Mouse (Mus musculus): Measurements from ENCODE around the gene Atp6v1f.

The Atp6v1f gene

DNA sequence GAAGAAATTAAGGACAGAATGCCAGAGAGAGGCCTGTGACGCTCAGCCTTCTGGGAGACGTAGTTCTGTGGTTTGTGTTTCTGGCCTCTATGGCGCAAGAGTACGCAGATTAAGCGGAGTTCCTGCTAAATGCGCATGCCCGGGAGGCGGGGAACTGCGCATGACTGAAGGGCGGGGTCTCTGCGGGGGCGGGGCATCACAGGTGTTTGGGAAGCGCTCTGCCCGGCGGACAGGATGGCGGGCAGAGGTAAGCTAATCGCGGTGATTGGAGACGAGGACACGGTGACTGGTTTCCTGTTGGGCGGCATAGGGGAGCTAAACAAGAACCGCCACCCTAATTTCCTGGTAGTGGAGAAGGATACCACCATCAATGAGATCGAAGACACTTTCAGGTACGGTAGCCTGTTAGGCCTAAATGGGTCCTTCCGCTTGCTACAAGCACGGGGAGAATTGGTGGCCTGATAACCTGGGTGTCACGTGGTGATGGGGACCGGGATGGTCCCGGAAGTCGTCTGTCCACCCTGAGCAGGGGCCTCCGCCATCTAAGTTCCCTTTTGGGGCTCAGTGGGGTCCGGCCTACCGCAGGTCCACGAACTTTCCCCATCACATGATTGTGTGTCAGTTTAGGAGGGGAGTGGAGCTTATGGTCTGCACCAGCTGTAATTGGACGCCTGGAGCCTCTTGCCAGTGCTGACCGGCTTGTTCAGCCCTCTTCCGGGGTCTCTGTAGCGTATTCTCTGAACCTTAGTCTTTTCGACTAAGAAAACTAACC lies at the start of gene Atp6v1f:
Atp6v1f (plus strand) TSS at position 136 of the 772 bp plus-strand sequence.
- DNase-seq (ENCODE audit: extremely low spot score, low spot score): peak; percentile 94

DNA sequence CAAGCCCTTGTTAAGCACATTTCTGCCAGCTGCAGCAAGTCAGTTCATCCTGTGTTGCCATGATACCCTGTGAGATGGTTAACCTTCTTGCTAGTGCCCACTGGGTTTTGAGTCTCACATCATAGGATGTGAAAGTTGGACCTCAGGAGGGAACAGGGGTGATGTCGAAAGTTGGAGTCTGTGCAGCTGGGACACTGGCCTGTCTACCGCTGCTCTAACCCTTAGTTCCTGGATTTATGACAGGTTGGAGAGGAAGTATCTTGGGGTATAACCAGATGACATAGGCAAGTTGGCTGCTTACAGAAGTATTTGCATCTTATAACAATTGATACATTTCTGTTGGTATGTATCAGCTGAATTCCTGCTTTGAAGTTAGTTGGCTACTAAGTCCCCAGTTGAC lies 46.9 kb upstream of the Atp6v1f start:
- DNase-seq (ENCODE audit: extremely low spot score, low spot score): no peak

DNA sequence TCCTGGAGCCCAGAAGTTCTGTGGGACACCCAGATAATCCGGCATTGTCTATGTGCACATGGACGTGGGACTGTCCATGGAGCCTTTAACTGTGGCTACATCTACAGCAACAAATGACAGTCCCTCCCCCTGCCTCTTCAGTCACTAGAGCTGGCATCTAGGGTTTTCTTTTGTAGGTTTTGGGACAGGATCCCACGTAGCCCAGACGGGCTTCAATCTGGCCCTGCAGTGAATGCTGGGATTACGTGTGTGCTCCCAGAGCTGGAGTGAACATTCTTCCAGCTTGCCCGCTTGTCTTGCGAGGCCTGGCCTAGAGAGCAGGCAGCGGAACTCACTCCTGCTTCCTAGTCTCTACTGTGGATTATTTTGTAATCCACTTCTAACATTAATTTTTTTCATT lies 42.4 kb upstream of the Atp6v1f start:
- DNase-seq (ENCODE audit: extremely low spot score, low spot score): no peak

DNA sequence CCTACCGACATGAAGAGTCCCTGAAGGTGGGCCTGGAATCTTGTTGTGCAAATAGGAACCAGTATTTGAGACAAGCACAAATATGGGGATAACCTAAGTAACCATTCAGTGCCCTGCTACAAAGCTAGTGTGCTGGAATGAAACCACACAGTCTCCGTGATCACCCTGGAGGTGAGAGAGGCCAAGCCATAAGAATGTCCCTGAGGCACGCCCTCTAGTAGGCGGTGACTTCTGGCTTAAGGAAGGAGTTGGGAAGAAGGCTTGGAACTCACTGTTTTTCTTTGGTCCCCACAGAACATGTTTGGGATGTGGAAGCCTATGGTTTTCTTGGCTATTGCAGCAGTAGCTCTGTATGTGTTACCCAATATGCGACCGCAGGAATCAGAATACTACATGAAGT lies 41.2 kb upstream of the Atp6v1f start:
- DNase-seq (ENCODE audit: extremely low spot score, low spot score): no peak

DNA sequence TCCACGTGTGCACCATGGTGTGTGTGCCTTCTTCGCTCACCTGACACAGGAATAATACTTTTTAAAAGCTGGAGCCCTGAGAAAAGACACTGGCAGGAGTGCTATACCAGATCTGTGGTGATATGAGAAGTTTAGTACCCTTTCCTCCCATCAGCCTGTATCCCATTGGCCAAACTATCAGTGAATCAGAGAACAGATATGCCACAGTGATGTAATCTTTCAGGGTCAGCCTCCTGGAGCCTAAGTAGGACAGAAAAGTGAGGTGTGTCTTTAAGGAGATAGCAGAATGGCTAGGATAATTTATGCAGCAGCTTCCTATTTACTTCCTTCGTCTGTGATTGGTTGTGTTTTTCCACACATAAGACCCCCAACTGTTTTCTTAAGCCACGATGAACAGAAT lies 39.3 kb upstream of the Atp6v1f start:
- no peak for DNase-seq (ENCODE audit: extremely low spot score, low spot score)

DNA sequence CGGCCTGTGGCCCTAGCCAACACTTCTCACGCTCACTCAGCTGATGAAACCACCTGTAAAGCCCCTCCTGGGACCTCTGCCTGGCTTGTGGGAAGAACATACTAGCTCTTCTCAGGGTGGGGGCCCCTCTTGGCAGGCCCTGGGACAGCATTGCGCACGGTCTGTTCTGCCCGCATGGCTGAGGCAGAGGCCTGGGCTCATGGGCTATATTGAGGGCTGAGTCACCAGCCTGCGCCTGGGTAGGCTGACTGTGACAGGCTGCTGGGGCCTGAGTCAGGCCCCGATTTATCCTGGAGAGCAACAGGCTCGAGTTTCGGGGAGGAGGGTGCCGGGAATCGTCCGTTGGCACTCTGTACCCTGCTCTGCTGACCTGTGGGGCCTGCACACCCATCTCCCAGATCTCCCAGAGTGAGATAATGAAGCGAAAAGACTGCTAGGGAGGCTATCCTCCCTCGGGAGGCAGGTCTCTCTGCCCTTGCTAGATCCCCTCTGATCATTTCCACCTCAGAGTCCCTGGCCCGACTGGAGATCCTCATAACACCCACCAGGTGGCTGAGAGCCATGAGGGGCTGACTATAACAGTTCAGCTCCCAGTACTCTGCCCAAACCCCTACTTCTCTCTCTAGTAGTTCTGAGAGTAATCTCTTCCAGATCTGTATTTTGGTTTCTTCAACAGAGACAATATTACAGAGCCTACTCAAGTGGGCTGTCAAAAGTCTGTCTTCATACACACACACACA lies 36.7 kb upstream of the Atp6v1f start:
- no peak for DNase-seq (ENCODE audit: extremely low spot score, low spot score)

DNA sequence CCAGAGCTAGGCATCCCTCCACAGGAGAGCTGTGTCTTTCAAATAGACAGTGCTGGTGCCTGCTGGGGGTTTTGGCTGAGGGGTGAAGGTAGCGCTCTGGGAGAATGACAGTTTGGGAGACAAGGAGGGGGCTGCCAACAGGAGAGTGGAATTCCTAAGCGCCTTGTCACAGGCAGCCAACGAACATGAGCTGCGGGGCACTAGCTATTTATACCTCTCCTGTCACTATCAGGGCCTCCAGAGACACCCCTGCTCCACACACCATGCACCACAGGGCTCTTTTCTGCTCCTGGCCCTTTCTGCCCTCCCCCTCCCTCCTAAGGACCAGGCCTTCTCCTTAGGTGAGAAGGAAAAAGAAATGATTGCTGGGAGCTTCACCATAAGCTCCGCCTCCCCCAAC lies 36.0 kb upstream of the Atp6v1f start:
- DNase-seq (ENCODE audit: extremely low spot score, low spot score): no peak

DNA sequence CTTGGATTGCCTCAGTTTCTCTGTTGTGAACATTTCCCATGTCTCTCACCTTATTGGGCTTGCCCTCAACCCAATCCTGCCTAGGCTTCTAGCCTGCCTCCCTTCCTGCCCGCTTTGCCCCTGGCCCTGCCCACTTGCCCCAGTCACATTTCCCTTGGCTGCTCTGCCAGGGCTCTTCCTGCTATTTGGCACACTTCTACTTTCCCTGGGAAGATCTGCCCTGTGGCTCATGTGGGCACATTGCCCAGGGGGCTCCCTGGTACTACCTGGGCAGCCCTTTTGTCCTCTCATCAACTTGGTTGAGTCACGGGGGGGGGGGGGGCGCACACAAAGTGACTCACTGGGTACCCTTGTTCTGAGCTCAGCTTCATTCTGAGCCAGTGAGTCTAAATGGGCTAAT lies 35.4 kb upstream of the Atp6v1f start:
- no peak for DNase-seq (ENCODE audit: extremely low spot score, low spot score)

DNA sequence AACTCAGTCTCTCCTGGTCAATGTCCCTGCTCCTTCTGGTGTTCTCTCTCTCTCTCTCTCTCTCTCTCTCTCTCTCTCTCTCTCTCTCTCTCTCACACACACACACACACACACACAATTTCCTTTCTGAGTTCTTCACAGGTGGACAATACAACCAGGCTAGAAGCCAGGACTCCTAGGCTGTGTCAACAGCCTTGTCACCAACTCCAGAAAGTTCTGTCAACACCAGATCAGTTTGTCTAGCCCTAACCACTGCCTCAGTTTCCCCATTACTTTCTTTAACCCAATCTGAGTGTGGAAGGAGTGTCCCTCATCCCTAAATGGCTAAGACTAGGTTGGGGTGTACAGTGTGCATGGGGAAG lies 34.9 kb upstream of the Atp6v1f start:
- DNase-seq (ENCODE audit: extremely low spot score, low spot score): peak; percentile 27

DNA sequence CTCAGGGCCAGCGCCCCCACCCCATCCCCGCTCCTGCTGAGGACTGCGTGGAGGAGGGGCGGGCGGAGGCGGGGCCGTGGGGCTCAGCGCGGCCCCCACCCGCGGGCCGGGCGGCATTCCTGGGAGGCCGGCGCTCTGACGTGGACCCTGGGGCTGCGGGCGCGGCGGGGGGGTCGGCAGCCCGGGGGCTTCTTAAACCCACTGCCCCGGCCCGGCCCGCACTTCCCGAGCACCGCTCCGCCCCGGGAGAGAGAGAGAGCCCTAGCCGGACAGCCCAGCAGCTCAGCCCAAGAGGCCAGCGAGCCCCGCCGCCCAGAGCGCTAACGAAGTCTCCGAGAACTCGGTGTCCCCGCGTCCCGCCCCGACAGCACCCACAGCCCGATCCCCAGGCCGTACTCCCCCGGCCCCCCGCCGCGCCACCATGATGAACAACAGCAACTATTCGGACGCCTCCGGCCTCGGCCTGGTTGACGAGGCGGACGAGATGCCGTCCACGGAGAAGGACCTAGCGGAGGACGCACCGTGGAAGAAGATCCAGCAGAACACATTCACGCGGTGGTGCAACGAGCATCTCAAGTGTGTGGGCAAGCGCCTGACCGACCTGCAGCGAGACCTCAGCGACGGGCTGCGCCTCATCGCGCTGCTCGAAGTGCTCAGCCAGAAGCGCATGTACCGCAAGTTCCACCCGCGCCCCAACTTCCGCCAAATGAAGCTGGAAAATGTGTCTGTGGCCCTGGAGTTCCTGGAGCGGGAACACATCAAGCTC lies 34.3 kb upstream of the Atp6v1f start, which contains the start of gene Flnc:
Flnc (plus strand) TSS at position 219 of the 766 bp plus-strand sequence.
- peak; percentile 65 for DNase-seq (ENCODE audit: extremely low spot score, low spot score)

DNA sequence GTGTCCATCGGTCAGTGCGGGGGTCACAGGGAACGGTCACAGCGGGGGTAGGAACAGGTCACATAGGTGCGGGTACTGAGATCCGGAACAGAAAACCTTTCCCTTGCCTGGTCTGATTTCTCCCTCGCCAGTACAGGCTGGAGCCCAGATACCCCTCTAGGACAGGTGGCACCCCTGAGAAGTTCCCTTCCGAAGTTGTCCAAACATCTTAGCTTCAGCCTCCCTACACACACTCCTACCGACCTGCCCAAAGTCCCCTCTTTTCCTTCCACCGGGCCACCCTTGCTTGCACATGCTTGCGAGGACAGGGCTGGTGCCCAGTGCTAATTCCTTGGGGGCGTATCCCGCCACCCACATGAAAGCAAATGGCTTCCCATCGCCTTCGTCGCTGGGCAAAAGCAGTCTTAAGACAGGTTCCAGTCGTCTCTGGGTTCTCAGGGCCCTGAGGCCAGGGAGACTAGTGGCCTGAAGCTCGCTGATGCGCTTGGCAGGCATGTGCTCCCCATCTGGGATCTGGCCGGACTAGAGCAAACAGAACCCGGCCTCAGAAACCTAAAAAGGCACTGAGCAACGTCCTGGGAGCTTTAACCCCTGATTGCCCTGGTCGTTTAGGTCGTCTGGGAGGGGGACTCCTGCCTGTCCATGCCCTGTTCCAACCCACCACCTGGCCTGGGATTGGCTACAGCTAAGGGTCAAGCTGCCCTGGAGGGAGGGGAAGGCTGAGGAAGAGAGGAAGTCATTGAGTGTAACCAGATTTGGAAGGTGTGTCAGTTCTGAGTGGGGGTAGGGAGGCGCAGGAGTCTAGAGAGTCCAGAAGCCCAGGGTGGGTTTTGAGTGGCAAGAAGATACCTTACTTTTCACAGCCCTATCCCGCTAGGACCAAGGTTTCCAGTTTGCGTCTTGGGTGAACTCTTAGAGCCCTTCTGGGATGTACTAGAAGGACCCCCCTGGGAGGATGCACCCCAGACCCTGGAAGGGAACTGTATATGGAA lies 33.4 kb upstream of the Atp6v1f start:
- peak; percentile 68 for DNase-seq (ENCODE audit: extremely low spot score, low spot score)

DNA sequence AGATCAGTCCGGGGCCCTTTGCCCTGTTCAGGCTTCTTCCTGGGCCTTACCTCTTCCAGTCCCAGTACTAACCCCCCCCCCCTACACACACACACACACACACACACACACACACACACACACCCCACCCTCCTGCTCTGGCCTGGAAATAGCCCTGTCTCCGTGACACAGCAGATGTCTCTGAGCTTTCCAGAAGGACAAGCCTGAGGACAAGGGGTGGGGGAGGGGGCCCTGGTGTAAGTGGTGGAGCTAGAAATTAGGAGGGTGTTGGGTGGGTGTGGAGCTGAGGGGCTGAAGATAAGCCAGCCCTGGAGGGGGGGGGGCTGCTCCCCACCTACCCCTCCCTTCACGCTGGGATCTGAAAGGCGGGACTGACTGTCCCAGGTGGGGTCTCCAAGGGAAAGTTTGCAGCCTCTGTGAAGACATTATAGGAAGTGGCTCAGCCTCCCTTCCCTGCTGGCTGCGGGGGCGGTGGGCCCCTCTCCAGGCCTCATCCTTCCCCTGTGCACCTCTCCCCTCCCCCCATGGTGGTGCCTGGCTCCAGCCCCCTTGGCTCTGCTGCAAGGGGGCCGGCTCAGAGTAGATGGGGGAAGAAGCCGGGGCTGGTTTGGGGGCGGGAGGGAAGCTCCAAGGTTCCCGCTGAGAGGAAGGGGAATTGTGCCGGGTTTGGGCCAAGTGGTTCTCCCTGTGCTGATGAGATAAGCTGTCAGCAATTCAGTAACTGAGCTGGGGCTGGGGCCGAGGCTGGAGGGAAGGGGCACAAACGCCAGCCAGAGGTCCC lies 32.4 kb upstream of the Atp6v1f start:
- peak; percentile 66 for DNase-seq (ENCODE audit: extremely low spot score, low spot score)

DNA sequence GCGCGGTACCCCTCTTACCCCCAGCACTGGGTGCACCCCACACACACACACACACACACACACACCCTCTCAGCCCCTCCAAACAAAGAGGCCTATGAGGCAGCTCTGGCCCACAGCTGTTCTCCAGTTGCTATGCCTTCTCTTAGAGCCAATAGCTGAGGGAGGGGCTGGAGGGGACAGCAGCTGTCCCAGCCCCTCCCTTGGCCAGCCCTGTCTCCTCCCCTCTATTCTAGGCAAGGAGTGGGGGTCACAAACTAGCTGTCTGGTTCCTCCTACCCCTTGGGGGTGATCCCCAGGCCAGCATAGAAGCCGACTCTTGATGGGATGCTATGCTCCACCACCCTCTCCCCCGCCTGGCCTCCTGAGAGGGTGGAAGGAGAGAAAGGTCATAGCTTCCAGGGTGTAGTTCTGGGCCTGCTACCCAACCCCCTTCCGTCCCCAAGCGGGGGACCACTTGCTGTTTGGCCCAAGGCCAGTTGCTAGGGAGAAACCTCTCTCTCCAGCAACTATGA lies 31.5 kb upstream of the Atp6v1f start:
- peak; percentile 53 for DNase-seq (ENCODE audit: extremely low spot score, low spot score)

DNA sequence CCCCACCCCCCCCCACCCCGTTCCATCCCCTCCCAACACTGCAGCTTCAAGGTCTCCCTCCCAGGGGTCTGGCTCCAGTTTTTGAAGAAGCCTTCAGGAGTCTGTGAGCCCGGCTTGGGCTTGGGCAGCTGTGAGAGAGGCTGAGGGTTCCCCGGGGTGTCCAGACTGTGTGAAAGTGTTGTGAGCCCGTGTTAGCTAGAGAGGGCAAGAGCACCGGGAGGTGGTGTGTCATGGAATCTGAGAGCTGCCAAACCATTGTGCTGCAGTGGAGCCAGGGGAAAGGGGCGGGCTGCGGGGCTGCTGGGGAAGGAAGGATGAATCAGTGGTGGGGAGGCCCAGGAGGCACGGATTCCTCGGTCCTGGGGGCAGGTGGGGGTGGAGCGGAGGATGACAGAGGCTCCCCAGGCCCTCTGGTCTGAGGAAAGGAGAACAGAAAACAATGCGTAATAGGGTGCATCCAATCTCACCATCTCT lies 31.0 kb upstream of the Atp6v1f start:
- no peak for DNase-seq (ENCODE audit: extremely low spot score, low spot score)

DNA sequence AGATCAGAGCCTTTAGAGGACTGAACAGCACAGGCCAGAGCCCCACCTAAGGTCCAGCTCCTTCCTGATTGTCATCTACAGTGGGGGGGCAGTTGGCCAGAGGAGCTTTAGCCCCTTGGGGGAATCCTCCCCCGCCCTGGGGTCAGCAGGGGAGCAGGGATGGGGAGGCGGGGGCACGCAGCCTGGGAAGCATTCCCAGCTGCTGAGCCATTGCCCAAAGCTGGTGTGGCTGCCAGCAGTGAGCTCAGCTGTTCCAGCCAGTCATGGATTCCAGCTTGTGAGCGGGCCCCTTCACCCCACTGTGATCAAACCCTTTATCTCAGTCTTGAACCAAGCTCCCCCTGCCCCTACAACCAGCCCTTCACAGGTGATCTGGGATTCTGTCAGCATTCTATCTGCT lies 28.3 kb upstream of the Atp6v1f start:
- DNase-seq (ENCODE audit: extremely low spot score, low spot score): no peak

DNA sequence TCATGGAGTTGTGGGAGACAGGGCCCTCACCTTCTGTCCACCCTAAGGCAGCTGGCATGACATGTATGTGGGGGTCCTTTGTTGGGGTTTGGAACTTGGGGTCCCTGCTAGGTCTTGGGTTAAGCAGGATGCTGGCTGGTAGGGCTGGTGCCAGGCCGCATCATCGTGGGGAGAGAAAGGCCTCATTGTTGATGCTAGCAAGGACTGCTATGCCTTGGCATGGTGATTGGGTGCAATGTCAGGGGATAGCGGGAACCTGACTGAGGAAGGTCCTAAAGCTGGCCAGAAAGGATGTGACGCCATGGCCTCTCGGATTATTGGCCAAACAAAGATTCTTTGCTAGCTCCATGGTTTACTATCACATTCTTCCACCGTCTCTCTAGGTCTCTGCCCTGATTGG lies 27.7 kb upstream of the Atp6v1f start:
- DNase-seq (ENCODE audit: extremely low spot score, low spot score): no peak

DNA sequence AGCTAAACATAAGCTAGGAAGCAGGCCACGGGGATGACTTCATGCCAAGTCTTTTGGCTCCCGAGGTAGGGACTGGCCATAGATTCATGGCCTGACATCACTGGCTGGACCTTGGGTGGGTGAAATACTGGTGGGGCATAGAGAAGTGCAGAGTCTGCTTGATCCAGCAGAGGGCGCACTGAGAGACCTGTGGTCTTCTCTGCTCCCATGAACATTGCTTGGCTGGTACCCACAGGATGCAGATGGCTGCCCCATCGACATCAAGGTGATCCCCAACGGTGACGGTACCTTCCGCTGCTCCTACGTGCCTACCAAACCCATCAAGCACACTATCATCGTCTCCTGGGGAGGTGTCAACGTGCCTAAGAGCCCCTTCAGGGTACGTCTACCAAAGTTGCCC lies 22.7 kb upstream of the Atp6v1f start:
- peak; percentile 49 for DNase-seq (ENCODE audit: extremely low spot score, low spot score)

DNA sequence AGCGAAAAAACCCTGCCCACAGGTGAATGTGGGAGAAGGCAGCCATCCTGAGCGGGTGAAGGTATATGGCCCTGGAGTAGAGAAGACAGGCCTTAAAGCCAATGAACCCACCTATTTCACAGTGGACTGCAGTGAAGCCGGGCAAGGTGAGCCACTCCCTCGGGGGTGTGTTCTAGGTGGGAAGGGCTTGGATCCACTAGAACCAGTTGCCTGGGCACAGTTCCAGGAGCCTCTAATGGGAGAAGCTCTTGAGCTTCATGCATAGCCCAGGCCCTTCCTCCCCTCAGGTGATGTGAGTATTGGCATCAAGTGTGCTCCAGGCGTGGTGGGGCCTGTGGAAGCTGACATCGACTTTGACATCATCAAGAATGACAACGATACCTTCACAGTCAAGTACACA lies 22.2 kb upstream of the Atp6v1f start:
- no peak for DNase-seq (ENCODE audit: extremely low spot score, low spot score)

DNA sequence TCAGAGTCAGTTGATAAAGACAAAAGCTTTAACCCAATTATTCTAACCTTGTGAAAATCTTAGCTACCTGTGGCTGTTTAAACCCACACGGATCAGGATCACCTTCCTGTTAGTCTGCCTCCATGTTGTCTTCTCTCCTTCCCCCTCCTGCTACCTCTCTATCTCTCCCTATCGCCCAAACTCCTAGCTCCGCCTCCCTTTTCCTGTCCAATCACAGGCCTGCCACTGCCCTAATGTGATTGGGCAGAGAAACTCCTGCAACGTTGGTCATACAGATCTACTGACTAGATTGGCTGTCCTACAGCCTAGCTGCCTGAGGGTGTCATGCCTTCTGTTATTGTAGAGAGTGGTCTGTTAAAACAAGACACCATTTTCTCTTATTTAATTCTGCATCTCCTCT lies 17.7 kb upstream of the Atp6v1f start:
- DNase-seq (ENCODE audit: extremely low spot score, low spot score): no peak

DNA sequence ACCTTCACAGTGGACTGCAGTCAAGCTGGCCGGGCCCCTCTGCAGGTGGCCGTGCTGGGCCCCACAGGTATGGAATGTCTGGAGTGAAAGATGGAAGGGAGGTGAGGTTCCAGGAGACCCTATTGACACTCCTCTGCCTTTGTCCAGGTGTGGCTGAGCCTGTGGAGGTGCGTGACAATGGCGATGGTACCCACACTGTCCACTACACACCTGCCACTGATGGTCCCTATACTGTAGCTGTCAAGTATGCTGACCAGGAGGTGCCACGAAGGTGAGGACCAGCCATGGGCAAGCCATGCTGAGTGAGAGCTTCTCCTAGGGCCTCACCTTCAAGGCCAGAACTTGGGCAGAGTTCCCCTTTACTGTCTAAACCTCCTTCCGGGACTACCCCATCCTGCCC lies 16.9 kb upstream of the Atp6v1f start:
- DNase-seq (ENCODE audit: extremely low spot score, low spot score): no peak
